Mouse (Mus musculus): ENCODE results near the gene Irf1. TPM values are rescaled to one million over a fixed set of nuclear protein-coding genes. Genes with fewer than 3 reads are reported as not detected.

Gene Irf1
- polyA plus RNA-seq, 1 experiment from 2014 or later: 14.0 TPM

DNA sequence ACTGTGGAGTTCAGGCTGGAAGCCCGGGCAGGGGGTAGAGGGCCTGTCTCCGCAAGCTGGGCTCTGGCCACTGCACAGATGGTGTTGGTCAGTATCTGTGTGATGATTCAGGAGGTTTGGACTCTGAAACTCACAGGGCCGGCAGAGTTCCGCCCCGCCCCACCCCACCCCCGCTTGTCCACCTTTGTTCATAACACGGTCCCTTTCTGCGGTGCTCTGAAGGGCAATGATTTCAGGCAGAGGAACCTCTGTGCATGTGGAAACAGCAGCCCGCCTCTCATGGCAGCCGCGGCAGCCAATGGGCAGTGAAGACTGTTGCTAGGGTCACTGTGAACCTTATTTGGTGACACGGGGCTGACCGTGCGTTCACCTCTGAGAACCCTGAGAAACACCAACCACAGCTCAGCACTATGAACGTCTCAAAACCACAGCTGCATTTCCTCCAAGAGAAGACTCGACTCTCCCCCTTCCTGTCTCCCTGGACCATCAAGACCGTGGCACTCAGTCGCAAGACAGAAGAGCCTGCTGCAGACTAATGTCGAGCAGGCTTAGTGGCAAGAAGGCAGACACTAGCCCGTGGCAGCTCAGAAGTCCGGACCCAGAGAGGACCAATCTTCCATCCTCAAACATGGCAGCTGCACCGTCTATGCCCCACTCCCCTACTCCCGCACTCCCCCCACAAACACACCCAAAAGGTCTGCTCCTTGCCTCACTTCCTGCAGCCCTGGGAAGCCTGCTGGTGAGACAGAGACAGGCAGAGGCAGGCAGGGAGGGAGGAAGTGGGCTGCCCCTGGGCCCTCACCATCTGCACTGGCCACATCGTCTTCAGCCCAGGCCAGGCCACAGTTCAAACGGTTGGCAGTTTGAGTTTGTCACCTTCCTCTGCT is 25.1 kb downstream of the Irf1 start:
- Histone ChIP-seq H3K9ac (ENCODE audit: low read depth, low read length) (no peak overlapping the region), H3K9me3 (replicated peaks; ENCODE audit: low read length) (no peaks in the 10 kb centered on the region), H3K4me2 (ENCODE audit: low read length) (no peak overlapping the region; the same call in 1 of the 2 replicates), H3K4me3 (replicated peaks; ENCODE audit: low read depth, low read length) (no peak overlapping the region), H3K4me1 (replicated peaks; ENCODE audit: insufficient read depth, low read length) (peaks cover 27% of the 10 kb centered on the region), H3K27ac (peak overlapping the region; percentile 67), H3K36me3 (ENCODE audit: insufficient read depth, low read length) (no peaks in the 10 kb centered on the region), H3K27me3 (ENCODE audit: insufficient read depth, low read length) (no peaks in the 10 kb centered on the region)
- WGBS: 28% methylated on average over 25 of the region's 25 CpGs
- peak; percentile 14; the same call in 1 of the 2 replicates for TF ChIP-seq CTCF (IDR thresholded peaks at IDR 0.05; ENCODE audit: low read depth)
- ATAC-seq (replicated peaks; ENCODE audit: low FRiP score, low read depth) (peak; percentile 79), DNase-seq (ENCODE audit: low spot score) (peak; percentile 85)

DNA sequence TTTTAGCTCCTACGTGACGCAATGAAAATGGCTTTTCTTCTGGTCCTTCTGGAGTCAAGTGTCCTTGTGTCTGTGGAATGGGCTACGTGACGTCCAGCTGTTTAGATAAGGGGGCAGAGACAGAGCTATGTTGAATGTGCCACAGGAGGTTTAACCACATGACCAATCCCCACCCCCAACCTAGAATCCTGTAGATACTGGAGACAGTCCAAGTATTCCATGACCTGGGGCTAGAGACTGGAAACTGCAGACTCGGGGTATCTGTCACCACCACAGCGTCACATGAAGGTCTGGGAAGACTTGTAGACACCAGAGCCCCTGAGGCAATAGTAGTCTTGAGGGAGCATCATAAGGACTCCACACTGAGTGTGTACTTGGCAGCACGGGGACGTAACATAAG is 26.0 kb downstream of the Irf1 start:
- no peak for TF ChIP-seq CTCF (IDR thresholded peaks at IDR 0.05; ENCODE audit: low read depth)
- Histone ChIP-seq H3K9ac (ENCODE audit: low read depth, low read length) (no peak overlapping the region), H3K27me3 (ENCODE audit: insufficient read depth, low read length) (no peaks in the 10 kb centered on the region), H3K4me2 (ENCODE audit: low read length) (no peak overlapping the region), H3K9me3 (replicated peaks; ENCODE audit: low read length) (no peaks in the 10 kb centered on the region), H3K36me3 (ENCODE audit: insufficient read depth, low read length) (no peaks in the 10 kb centered on the region), H3K27ac (0 out of 2 replicates have a peak overlapping the region, but pooled peaks have one; percentile 77), H3K4me1 (replicated peaks; ENCODE audit: insufficient read depth, low read length) (peaks cover 27% of the 10 kb centered on the region), H3K4me3 (replicated peaks; ENCODE audit: low read depth, low read length) (no peak overlapping the region)
- DNase-seq (ENCODE audit: low spot score): no peak
- no peak for ATAC-seq (replicated peaks; ENCODE audit: low FRiP score, low read depth)
- WGBS: 69% methylated on average over 8 of the region's 8 CpGs

DNA sequence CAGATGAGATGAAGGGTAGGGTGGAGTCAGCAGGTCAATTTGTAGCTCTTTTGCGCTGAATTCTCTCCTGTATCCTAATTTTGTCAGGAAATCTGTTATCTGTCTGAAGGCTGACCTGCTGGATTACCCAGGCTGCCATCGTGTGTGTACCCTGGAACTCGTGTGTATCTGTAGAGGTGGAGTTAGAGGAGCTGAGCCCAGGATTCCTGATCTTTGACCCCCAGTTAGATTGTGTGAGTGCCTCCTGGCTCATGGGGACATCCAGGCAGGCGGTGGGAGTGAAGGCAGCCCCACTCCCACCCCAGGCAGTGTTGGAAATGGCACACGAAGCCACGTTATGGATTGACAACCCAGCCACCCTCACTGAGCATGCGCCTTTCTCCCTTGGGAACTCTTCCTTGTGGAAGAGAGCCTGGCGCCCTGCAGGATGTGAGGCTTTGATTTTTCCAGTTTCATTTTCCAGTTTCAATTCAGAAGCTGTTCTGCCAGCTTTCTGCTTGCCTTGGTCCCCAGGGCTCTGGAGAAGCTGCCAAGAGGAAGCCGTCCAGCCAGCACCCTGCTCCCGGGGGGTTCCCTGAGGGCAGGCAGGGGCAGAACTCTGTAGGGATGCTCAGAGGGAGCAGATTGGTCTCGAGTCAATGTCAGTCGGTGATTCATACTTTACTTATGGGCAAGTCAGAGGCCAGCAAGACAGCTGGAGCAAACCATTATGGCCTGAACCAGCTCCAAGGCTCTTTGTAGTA is 26.8 kb downstream of the Irf1 start:
- Histone ChIP-seq H3K36me3 (ENCODE audit: insufficient read depth, low read length) (no peaks in the 10 kb centered on the region), H3K9me3 (replicated peaks; ENCODE audit: low read length) (no peaks in the 10 kb centered on the region), H3K4me2 (ENCODE audit: low read length) (peak overlapping the region; percentile 36; the same call in 1 of the 2 replicates), H3K4me3 (replicated peaks; ENCODE audit: low read depth, low read length) (no peak overlapping the region), H3K4me1 (replicated peaks; ENCODE audit: insufficient read depth, low read length) (peaks cover 27% of the 10 kb centered on the region), H3K9ac (ENCODE audit: low read depth, low read length) (no peak overlapping the region), H3K27me3 (ENCODE audit: insufficient read depth, low read length) (no peaks in the 10 kb centered on the region), H3K27ac (peak overlapping the region; percentile 77)
- 43% methylated on average over 12 of the region's 12 CpGs for WGBS
- DNase-seq (ENCODE audit: low spot score): peak; percentile 45
- ATAC-seq (replicated peaks; ENCODE audit: low FRiP score, low read depth): no peak
- TF ChIP-seq CTCF (IDR thresholded peaks at IDR 0.05; ENCODE audit: low read depth): no peak

DNA sequence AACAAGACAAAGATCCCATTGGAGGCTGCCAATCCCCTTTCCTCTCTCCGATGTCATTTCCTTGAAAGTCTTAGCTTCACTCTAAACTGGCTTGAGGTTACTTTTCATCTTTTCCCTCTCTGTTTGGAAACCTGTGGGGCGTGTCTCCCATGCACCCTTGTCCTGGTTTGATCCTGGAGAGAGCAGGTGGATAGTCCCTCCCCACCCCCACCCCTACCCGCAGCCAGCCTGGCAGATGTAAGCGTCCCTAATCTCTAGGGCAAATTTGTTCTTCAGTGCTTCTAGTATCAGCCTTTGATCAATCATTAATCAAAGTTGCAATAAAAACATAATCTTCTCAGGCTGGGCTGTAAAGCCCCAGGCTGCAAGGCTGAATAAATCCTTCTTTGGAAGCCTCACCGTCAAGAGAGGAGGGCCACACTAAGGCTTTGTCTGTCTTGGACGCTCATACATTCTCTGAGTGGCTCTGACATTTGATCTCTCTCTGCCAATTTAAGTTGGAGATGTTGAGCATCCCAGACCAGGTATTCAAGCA is 27.6 kb downstream of the Irf1 start:
- no peaks in the 10 kb centered on the region for H3K36me3 ChIP-seq (ENCODE audit: insufficient read depth, low read length)
- TF ChIP-seq CTCF (IDR thresholded peaks at IDR 0.05; ENCODE audit: low read depth): no peak
- H3K27ac ChIP-seq: peak overlapping the region; percentile 77; the same call in 1 of the 2 replicates
- H3K4me1 ChIP-seq (replicated peaks; ENCODE audit: insufficient read depth, low read length): peaks cover 27% of the 10 kb centered on the region
- no peaks in the 10 kb centered on the region for H3K9me3 ChIP-seq (replicated peaks; ENCODE audit: low read length)
- no peak overlapping the region for H3K4me2 ChIP-seq (ENCODE audit: low read length)
- no peak overlapping the region for H3K4me3 ChIP-seq (replicated peaks; ENCODE audit: low read depth, low read length)
- ATAC-seq (replicated peaks; ENCODE audit: low FRiP score, low read depth) (no peak), DNase-seq (ENCODE audit: low spot score) (no peak)
- H3K9ac ChIP-seq (ENCODE audit: low read depth, low read length): no peak overlapping the region
- 44% methylated on average over 6 of the region's 6 CpGs for WGBS
- no peaks in the 10 kb centered on the region for H3K27me3 ChIP-seq (ENCODE audit: insufficient read depth, low read length)

DNA sequence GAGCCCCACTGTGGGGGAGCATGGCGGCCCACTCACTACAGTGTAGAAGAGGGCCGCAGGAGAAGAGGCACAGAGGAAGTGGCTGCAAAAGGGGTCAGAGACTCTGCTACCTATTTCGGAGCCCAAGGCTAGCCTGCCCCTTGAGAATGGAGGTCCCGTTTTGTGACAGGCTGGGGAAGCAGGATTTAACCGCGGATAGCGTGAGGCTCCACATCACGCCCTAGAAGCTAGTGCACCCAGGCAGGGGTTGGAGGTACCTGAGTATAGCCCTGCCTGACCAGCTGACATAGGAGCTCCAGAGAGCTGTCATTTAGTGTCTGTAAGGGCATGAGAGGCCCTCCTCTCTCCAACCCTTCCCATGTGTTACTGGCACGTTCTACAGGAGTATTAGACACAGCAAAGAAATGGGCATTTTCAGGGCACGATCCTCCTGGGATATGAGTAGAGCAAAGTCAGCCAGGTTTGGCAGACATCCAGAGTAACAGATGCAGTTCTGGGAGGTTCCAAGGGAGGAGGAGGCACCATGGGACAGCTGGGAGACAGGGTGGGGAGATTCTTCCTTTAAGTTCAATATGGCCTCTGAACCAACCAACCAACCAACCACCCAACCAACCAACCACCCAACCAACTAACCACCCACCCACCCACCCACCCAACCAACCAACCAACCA is 28.4 kb downstream of the Irf1 start:
- no peaks in the 10 kb centered on the region for H3K36me3 ChIP-seq (ENCODE audit: insufficient read depth, low read length)
- H3K27ac ChIP-seq: no peak overlapping the region
- DNase-seq (ENCODE audit: low spot score): no peak
- no peak for ATAC-seq (replicated peaks; ENCODE audit: low FRiP score, low read depth)
- WGBS: 94% methylated on average over 10 of the region's 10 CpGs
- no peak overlapping the region for H3K4me3 ChIP-seq (replicated peaks; ENCODE audit: low read depth, low read length)
- peaks cover 27% of the 10 kb centered on the region for H3K4me1 ChIP-seq (replicated peaks; ENCODE audit: insufficient read depth, low read length)
- no peak overlapping the region for H3K4me2 ChIP-seq (ENCODE audit: low read length)
- no peaks in the 10 kb centered on the region for H3K27me3 ChIP-seq (ENCODE audit: insufficient read depth, low read length)
- H3K9ac ChIP-seq (ENCODE audit: low read depth, low read length): no peak overlapping the region
- TF ChIP-seq CTCF (IDR thresholded peaks at IDR 0.05; ENCODE audit: low read depth): no peak
- no peaks in the 10 kb centered on the region for H3K9me3 ChIP-seq (replicated peaks; ENCODE audit: low read length)

DNA sequence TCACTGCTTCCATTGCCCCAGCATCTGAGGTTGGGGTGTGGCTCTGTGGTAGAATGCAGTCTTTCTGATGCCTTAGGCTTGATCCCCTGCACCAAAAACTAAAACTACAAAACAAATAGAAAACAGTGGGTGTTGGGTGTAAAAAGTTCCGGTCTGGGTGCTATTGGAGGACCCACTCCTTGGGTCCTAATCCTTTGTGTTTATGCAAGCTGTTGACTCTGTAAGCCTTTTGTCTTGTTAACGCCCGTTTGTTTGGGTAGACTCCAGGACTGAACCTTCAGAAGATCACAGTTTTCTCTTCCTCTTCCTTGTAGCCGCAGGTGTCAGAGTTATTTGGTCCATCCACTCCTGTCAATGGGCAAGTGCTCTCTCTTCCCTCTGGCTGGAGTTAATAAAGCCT is 30.2 kb downstream of the Irf1 start:
- Histone ChIP-seq H3K36me3 (ENCODE audit: insufficient read depth, low read length) (no peaks in the 10 kb centered on the region), H3K27ac (no peak overlapping the region), H3K9ac (ENCODE audit: low read depth, low read length) (no peak overlapping the region), H3K9me3 (replicated peaks; ENCODE audit: low read length) (no peaks in the 10 kb centered on the region), H3K4me3 (replicated peaks; ENCODE audit: low read depth, low read length) (no peak overlapping the region), H3K4me1 (replicated peaks; ENCODE audit: insufficient read depth, low read length) (peaks cover 20% of the 10 kb centered on the region), H3K27me3 (ENCODE audit: insufficient read depth, low read length) (no peaks in the 10 kb centered on the region), H3K4me2 (ENCODE audit: low read length) (no peak overlapping the region)
- 76% methylated on average over 4 of the region's 4 CpGs for WGBS
- no peak for ATAC-seq (replicated peaks; ENCODE audit: low FRiP score, low read depth)
- DNase-seq (ENCODE audit: low spot score): no peak
- TF ChIP-seq CTCF (IDR thresholded peaks at IDR 0.05; ENCODE audit: low read depth): no peak

Data from kidney, postnatal 0 days (tissue).